Mouse (Mus musculus) liver, embryonic 14.5 days (tissue): ENCODE results near the gene Fmnl3. TPM values are rescaled to one million over a fixed set of nuclear protein-coding genes. Genes with fewer than 3 reads are reported as not detected.

ENCODE experiments used
- ATAC-seq: fragments of 200-750 bp; cut with Nextera tagmentation; 2 replicates; pipeline ENCODE4 v1.8.0; 2017; ENCODE audit warnings: moderate number of reproducible peaks, mild to moderate bottlenecking, moderate library complexity; ENCODE audit not compliant: insufficient read depth
- DNase-seq, 3 experiments: peaks; one replicate each; pipeline ENCODE4 v3.0.0-alpha.2; 2012 to 2013; ENCODE audit warnings: low read depth in 3 of 3, low spot score in 3 of 3
- H3K27ac ChIP-seq: fragments of 300-500 bp; sonication (generic); 2 replicates; pipeline ENCODE4 v1.5.1; 2014; ENCODE audit warnings: moderate library complexity, mild to moderate bottlenecking, control low read depth, inconsistent platforms
- H3K27me3 ChIP-seq: fragments of 300-500 bp; sonication (generic); 2 replicates; pipeline ENCODE4 v1.6.1; 2014; ENCODE audit warnings: mild to moderate bottlenecking, low read length, moderate library complexity; ENCODE audit not compliant: control insufficient read depth, insufficient read depth
- H3K36me3 ChIP-seq: fragments of 300-500 bp; sonication (generic); replicated peaks from 2 replicates; pipeline ENCODE4 v1.6.1; 2014; ENCODE audit warnings: low read depth; ENCODE audit not compliant: control insufficient read depth, insufficient read depth
- H3K4me1 ChIP-seq, 2 experiments: fragments of 200-500 bp in 1 of 2; fragments of 300-500 bp in 1 of 2; sonication (generic) in 1 of 2; replicated peaks; 2 replicates each; pipeline ENCODE4 v1.6.1; 2012 to 2014; ENCODE audit warnings: antibody characterized with exemption in 1 of 2, inconsistent platforms in 1 of 2, low read length in 1 of 2; ENCODE audit not compliant: control insufficient read depth in 2 of 2, insufficient read depth in 2 of 2
- H3K4me2 ChIP-seq: fragments of 300-500 bp; sonication (generic); 2 replicates; pipeline ENCODE4 v1.6.1; 2014; ENCODE audit warnings: low read depth, mild to moderate bottlenecking, control low read depth, moderate library complexity
- H3K4me3 ChIP-seq, 2 experiments: fragments of 200-500 bp in 1 of 2; fragments of 300-500 bp in 1 of 2; sonication (generic) in 1 of 2; 2 replicates each; pipeline ENCODE4 v1.5.1; 2012 to 2014; ENCODE audit warnings: low read depth in 2 of 2, low read length in 2 of 2, mild to moderate bottlenecking in 2 of 2, control low read depth in 1 of 2, inconsistent platforms in 1 of 2, moderate library complexity in 1 of 2; ENCODE audit not compliant: insufficient read depth in 1 of 2
- H3K9ac ChIP-seq: fragments of 300-500 bp; sonication (generic); replicated peaks from 2 replicates; pipeline ENCODE4 v1.6.1; 2014; ENCODE audit warnings: mild to moderate bottlenecking, control low read depth, moderate library complexity
- H3K9me3 ChIP-seq: fragments of 300-500 bp; sonication (generic); 2 replicates; pipeline ENCODE4 v1.6.1; 2016; ENCODE audit warnings: low read length, mixed read lengths; ENCODE audit not compliant: control insufficient read depth
- CTCF ChIP-seq: IDR thresholded peaks from 2 replicates; pipeline ENCODE4 v1.5.1; 2016; ENCODE audit warnings: antibody characterized with exemption, low read depth, control low read depth
- EP300 ChIP-seq: IDR thresholded peaks from 2 replicates; pipeline ENCODE4 v1.6.1; 2016; ENCODE audit warnings: antibody characterized with exemption, low read depth
- WGBS: fragments of 180-500 bp; shearing (Covaris S2); extraction: QIAGEN DNeasy Blood & Tissue Kit; methylation state at CpG from one replicate; pipeline ENCODE4 v1.1.7; 2014; ENCODE audit not compliant: insufficient replicate concordance; 5-methylcytosine and 5-hydroxymethylcytosine counted together
- polyA plus RNA-seq, 2 experiments: library from polyadenylated mRNA; depleted of rRNA in 1 of 2; stranded (reverse) in 1 of 2; unstranded in 1 of 2; fragments of >200 nt; fragmentation: Nextera tagmentation in 1 of 2; extraction: Ambion mirVana in 1 of 2; gene quantifications; 2 replicates each; pipeline versions ENCODE4 v1.2.1 to v1.2.3; 2012 to 2014

Gene Fmnl3
- polyA plus RNA-seq, 2 experiments, result 1.4 to 3.7 TPM

- TF ChIP-seq CTCF (no peak), EP300 (no peak)
- H3K36me3 ChIP-seq, result peaks cover 26% of the 10 kb centered on the region
- H3K4me3 ChIP-seq, result no peak overlapping the region
- ATAC-seq (no peak), DNase-seq (no peak)
- peaks cover 17 to 21% of the 10 kb centered on the region in 2 experiments for H3K4me1 ChIP-seq
- WGBS, result 68% methylated on average over 6 of the region's 6 CpGs
- no peak overlapping the region for H3K4me2 ChIP-seq
- no peak overlapping the region for H3K27ac ChIP-seq
- no peak overlapping the region for H3K9ac ChIP-seq
- no peaks in the 10 kb centered on the region for H3K9me3 ChIP-seq
- H3K27me3 ChIP-seq, result no peaks in the 10 kb centered on the region
These were observed 30.3 kb upstream of the Fmnl3 start for GRCm38 (mm10) chr15:99400602-99401001.

- no peaks in the 10 kb centered on the region for H3K9me3 ChIP-seq
- no peaks in the 10 kb centered on the region for H3K27me3 ChIP-seq
- H3K9ac ChIP-seq, result no peak overlapping the region
- peaks cover 23 to 28% of the 10 kb centered on the region in 2 experiments for H3K4me1 ChIP-seq
- H3K27ac ChIP-seq, result no peak overlapping the region
- 76% methylated on average over 15 of the region's 15 CpGs for WGBS
- no peak overlapping the region for H3K4me2 ChIP-seq
- no peak overlapping the region for H3K4me3 ChIP-seq
- TF ChIP-seq CTCF (no peak), EP300 (no peak)
- no peak for DNase-seq
- no peak for ATAC-seq
- H3K36me3 ChIP-seq, result peaks cover 17% of the 10 kb centered on the region
These were observed 29.4 kb upstream of the Fmnl3 start for GRCm38 (mm10) chr15:99399503-99400245.

- ATAC-seq, result no peak
- no peak overlapping the region for H3K4me3 ChIP-seq
- no peak for TF ChIP-seq CTCF
- TF ChIP-seq EP300, result no peak
- H3K27me3 ChIP-seq, result no peaks in the 10 kb centered on the region
- 95% methylated on average over 2 of the region's 2 CpGs for WGBS
- no peak overlapping the region for H3K4me2 ChIP-seq
- H3K27ac ChIP-seq, result no peak overlapping the region
- DNase-seq, result no peak
- H3K4me1 ChIP-seq, result peaks cover 23 to 31% of the 10 kb centered on the region in 2 experiments
- H3K9ac ChIP-seq, result no peak overlapping the region
- peaks cover 6% of the 10 kb centered on the region for H3K36me3 ChIP-seq
- H3K9me3 ChIP-seq, result no peaks in the 10 kb centered on the region
These were observed 27.3 kb upstream of the Fmnl3 start for GRCm38 (mm10) chr15:99397622-99398021.

- Histone ChIP-seq H3K27me3 (no peaks in the 10 kb centered on the region), H3K9ac (no peak overlapping the region; the same call in 1 of the 2 replicates), H3K4me2 (peak overlapping the region; percentile 70), H3K4me1 (peaks cover 23 to 37% of the 10 kb centered on the region in 2 experiments), H3K36me3 (peaks cover under 1% of the 10 kb centered on the region; the same call in 1 of the 2 replicates), H3K4me3 (no peak overlapping the region), H3K27ac (no peak overlapping the region), H3K9me3 (no peaks in the 10 kb centered on the region)
- no peak for TF ChIP-seq CTCF
- no peak for TF ChIP-seq EP300
- WGBS, result 36% methylated on average over 4 of the region's 4 CpGs
- DNase-seq (no peak), ATAC-seq (no peak)
These were observed 26.6 kb upstream of the Fmnl3 start for GRCm38 (mm10) chr15:99396875-99397274.

- 9% methylated on average over 1 of the region's 1 CpGs for WGBS
- DNase-seq, result no peak
- no peak for ATAC-seq
- Histone ChIP-seq H3K27ac (no peak overlapping the region), H3K9me3 (no peaks in the 10 kb centered on the region), H3K4me2 (peak overlapping the region; percentile 70), H3K36me3 (no peaks in the 10 kb centered on the region; the same call in 1 of the 2 replicates), H3K9ac (no peak overlapping the region; the same call in 1 of the 2 replicates), H3K4me3 (no peak overlapping the region), H3K27me3 (no peaks in the 10 kb centered on the region), H3K4me1 (peaks cover 23 to 40% of the 10 kb centered on the region in 2 experiments)
- no peak for TF ChIP-seq EP300
- TF ChIP-seq CTCF, result no peak
These were observed 26.2 kb upstream of the Fmnl3 start for GRCm38 (mm10) chr15:99396462-99396861.
